Mouse (Mus musculus) spleen, postnatal 10 days (tissue): ENCODE data around the gene Fto.

Source experiments
- DNase-seq, 2 experiments: peaks; one replicate each; pipeline ENCODE4 v3.0.0; 2021 to 2022; ENCODE audit warnings: low spot score in 2 of 2

Fto gene

DNA sequence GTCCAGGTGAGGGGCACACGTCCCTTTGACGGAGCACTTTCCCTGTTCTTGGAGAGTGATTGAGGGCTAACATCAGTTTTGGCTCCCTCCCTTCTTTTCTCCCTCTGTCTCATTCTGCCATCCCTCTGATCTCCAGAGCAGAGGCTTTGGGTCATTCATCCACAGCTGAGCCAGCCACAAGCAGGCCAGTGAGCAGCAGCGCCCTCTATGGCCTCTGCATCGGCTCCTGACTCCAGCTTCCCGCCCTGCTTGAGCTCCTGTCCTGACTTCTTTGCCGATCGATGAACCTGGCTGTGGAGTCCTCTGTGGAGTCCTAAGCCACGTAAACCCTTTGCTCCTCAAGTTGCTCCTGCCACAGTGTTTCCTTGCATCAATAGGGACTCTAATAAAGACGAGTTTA lies 10.9 kb downstream of the Fto start:
- DNase-seq = no peak

DNA sequence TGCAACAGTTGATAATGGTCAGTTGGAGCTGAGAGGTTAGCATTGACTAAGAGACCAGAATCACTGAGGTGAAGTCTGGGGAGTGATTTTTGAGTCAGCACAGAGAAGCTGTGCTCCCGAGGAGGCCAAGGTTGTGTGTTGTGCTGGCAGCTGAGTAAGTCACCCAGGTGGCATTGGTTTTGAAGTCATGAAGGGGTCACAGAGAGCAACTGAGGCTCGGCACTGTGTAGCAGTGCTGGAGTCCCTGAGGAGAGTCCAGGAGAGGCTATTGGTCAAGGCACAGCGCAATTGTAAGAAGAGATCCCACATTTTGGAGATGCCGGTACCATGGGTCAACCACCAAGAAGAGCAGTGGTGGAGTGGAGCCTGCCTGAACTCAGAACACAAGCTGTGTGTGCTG lies 11.6 kb downstream of the Fto start:
- no peak for DNase-seq

DNA sequence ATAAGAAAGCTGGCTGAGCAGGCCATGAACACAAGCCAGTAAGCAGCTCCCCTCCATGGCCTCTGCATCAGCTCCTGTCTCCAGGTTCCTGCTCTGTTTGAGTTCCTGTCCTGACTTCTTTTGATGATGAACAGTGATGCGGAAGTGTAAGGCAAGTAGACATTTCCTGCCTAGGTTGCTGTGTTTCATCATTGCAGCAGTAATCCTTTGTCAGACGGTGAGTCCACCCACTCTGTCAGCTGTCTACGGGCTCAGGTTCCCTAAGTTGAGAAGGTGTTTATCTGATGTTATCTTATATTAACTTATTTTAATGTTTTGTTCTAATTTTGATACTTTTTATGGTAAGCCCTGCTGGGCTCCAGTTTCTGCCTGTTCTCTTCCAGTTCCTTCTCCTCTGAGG lies 12.7 kb downstream of the Fto start:
- DNase-seq = no peak

DNA sequence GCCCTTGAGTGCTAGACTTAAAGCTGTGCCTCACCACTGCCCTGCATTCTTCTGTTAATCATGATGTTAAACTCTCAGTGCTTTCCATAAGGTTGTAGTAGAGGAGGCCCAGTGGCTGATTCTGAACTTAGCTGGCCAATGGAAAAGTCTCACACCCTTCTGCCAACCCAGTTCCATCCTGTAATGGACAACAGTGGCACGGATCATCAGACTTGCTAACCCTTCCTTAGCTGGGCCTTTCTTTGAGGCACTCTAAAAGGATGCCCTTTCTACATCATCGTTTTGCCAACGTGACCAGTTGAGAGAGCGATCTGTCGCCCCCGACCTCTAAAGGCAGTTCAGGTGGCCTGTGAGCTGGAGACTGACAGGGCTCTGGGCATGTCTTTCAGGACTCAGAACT lies 13.6 kb downstream of the Fto start:
- DNase-seq = no peak

DNA sequence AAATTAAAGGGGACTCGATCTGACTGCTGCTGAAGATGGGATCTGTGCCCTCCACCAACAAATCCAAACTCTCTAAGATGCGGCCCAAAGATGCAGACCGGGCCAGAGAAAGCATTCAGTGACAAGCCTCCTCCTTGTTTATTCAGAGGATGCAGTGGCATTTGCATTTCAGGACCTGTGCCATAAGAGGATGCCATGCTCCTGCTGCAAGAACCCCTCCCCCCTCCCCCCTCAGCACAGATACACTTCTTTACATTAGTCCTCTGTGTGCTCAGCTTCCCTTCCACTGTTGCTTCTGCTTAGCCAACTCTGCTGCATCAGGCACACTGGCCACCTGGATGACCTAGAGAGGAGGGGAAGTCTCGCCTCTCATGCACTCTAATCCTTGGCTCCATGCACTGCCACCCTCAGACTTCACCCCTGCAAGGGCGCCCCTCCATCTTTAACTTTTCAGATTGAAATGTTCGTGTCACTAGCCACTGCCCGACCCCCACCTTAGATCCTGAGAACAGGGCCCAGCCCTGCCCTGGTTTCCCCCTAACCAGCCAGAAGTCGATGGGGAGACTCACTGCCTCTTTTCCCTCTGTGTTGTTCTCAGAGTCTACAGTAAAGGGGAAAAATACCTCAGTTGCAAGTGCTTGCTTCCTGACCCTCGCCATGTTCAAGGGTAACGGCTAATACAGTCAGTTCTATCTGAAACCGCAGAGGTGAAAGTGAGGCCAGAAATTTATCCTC lies 14.3 kb downstream of the Fto start:
- no peak for DNase-seq

DNA sequence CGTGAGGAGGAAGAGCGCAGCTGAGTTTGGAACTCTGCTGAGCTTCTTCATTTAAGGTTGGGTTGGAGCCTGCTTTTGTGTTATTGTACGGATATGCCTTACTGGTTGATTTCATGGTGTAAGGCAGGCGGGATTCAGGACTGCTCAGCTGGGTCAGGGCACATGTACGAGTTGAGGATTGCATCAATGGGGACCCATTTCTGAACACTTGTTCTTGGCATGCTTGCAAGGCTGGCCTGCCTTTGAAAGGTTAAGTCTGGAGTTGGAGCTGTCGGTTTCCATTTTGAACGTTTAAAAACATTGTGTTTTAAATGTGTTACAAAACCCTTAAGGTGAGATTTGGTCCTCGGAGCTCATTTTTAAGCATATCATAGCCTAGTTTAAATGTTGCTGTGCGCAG lies 15.7 kb downstream of the Fto start:
- no peak for DNase-seq

DNA sequence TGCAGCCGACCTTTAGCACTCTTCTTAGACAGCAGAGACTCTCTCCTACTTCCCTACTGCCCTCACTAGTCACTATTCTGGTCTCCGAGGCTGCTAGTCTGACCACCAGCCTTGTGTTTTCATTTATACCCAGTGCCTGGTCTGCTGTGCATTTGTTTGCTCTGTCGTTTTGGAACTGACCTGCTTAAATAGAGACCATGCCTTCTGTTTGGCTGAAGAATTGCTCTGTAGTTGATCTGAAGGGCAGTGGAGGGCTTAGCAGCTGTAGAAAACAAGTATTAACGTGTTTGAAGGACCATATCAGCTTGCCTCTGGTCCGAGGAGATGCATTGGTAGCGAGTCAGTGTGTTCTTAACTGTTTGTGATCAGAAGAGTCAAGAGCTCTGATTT lies 16.1 kb downstream of the Fto start:
- DNase-seq = no peak

DNA sequence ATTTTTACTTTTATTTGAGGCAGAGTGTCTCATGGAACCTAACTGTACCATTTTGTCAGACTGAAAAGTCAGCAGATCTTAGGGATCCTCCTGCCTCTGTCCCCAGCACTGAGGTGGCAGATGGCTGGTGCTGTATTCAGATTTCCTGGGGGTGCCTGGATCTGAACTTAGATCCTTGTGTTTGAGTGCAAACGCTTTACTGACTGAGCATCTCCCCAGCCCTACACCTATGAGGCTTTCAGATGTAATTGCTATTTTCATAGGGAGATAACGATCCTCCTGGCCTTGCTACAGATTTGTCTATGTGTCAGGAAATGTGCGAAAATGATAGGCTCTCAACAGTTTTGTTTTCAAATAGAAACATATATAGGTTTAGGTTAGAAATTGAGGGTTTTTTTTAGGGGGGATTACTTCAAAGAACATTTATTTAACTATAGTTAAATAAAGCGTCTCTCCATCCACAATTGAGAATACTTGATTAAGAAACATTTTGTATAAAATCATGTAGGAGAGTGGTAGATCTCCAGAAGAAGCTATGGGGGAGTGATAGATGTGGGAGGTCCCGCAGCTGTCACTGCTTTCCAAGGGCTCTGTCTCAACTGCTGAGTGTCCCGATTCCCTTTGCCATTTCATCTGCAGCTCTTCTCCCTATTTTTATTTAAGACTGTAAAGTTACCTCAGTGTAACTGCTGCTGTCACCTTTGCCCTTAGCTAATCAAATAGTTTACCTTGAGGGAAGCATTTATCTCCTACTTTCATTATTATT lies 25.2 kb downstream of the Fto start:
- no peak for DNase-seq

DNA sequence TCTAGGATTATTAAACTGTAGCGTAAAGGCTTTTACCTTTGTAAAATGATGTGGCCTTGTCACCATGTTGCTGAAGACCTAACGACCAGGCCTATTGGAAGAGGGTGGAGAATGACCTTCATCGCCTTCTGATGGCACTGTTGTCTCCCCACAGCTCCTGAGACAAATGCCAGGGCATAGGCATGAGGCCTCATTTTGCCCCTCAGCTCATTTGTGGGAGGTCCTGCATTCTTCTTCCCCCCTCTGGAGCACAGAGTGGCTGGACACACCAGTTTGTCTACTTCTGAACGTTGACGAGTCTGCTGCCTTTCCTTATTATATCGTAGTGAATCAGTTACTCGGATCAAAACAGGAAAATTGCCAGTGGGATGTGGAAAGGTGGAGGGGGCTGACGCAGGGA lies 26.3 kb downstream of the Fto start:
- no peak for DNase-seq

DNA sequence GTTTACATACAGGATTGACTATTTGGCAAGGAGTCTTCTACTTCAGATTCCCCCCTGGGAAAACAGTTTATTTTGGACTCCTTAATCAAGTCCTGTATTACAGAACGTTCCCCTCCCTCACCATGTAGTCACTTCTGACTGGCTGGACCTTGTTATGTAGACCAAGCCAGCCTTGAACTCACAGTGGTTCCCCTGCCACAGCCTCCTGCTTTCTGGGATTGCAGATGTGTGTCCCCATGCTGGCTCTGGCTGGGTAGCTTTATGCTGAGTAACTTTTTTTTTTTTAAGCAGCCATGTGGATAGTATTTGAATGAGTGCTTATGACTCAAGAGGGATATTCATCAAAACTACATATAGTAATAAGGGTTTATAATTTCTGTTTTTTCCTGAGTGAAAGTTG lies 27.4 kb downstream of the Fto start:
- no peak for DNase-seq

DNA sequence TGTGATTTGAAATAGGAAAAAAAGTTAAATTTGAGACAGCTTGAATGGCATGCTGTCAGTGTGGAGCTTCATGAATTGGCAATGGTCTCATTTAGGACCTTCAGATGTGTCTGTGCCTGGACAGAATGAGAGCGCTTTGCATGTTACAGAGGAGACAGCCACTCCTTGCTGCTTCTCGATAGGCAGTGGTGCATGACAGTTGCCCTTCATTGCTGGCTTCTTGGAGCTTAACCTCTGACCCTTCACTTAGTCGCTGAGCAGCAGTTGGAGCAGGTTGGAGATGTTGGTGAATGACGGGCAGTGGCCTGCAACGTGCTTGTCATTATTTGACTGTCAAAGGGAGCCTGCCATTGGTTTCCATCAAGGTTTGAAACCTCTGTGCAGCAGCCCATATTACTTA lies 28.9 kb downstream of the Fto start:
- no peak for DNase-seq

DNA sequence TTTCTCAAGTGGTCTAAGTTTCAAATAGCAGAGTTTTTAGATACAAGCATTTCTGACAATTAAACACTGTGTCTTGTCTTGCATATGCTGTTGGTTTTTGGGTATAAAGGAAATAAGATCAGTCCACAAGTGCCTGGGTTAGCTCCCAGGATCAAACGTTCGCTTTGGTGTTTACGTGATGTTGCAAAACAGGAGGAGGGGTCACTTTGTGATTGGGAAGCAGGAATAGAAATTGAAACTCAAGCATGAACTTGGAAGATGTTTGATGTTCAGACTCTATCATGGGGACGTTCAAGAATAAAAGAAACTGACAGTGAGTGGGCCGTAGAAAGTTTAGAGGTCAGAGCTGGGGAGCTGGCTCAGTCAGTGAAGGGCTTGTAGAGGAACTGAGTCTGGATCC lies 29.5 kb downstream of the Fto start:
- no peak for DNase-seq

DNA sequence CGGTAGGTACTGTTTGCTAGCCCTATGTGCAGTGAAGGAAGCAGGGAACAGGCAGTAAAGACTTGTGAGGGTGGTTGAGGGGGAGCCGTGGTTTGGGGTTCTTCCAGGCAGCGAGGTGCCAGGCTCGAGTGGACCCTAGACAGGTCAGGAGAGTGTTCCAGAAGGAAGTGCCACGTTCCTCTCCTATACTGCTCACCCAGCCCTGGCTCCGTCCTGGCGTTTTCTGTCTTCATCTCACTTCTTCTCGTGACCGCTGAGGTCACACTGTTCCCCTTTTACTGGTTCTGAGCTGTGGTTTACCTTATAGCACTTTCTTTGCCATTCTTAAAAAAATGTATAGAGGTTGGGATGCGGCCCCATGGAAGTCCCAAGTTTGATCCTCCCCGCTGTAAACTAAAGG lies 31.3 kb downstream of the Fto start:
- no peak for DNase-seq

DNA sequence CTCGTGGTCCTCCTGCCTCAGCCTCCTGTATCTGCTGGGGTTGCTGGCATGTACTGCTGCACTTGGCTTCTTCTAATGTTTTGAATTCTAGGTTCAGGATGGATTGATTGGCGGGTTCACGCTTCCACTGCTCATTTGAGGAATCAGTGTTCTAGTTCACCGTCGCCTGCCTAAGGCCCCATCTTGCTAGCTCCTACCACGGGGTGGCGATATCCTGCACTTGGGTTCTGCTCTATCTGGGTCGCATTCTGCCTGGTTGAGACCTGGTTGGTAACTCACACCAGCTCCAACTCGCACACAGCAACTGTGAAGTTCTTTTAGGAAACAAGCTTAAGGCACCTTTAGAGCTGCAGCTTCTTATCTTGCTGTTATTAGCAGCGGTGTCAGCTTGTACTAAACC lies 33.8 kb downstream of the Fto start:
- DNase-seq = no peak

DNA sequence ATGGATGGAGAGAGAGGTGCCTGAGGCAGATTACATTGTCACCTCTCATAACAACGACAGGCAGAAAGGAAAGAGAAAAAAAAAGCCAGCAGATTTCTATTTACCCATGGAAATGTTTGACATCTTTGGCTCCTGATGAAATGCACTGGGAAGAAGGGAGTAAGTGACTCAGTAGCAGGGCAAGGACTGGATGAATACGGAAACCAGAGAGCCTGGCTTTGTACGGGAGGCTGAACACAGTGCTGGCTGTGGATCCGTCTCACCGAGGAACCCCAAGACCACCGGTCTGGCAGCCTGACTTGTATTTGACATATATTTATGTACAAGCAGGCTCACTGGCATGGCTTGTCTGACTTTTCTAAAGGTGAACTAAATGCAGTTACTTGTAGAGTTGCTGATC lies 34.3 kb downstream of the Fto start:
- DNase-seq = no peak

DNA sequence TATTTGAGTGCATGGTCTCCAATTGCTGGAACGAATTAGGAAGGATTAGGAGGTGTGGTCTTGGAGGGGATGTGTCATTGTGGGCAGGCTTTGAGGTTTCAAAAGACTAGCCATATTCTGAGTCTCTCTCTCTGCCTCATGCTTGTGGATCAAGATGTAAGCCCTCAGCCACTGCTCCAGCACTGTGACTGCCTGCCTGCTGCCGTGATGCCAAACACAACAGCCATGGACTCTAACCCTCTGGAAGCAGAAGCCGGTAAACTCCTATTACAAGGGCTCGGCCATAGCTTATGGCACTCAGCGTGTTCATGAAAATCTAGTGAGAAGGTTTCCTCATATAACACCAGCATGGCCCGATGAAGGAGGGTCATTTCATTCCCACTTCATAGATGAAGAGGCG lies 36.5 kb downstream of the Fto start:
- DNase-seq = no peak

DNA sequence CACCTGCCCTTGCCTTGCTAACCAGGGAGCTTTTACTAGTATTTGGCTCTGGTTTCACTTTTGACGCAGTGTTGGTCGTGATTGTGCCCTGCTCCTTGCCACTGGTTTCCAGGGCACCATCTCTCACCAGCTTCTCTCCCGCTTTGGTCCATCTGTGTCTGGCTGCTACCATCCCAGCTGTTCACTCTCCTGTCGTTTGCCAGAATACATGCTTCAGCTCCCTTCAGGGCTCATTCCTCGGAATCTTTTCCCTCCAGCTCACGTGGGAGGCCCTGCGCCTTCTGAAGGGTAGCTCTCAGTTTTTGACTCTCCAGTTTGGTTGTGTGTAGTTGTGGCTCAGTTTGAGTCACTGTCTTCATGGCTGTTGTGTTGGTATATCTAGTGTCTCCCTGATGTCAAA lies 37.3 kb downstream of the Fto start:
- no peak for DNase-seq

DNA sequence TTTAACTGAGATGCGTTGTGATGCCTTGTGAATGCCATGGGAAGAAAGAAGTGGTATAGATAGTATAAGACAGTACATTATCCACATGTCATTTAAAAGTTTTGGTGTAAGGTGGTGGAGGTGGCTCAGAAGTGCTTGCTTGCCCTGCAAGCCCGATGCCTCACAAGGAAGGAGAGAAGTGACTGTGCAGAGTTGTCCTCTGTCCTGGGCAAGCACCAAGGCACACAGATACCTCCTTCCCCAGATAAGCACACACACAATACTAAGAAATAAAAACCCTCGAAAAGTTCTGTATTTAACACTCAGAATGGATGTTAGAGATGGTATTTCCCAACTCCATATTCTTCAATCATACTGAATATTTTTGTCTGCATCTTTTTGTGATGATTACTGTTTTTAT lies 39.3 kb downstream of the Fto start:
- DNase-seq = no peak

DNA sequence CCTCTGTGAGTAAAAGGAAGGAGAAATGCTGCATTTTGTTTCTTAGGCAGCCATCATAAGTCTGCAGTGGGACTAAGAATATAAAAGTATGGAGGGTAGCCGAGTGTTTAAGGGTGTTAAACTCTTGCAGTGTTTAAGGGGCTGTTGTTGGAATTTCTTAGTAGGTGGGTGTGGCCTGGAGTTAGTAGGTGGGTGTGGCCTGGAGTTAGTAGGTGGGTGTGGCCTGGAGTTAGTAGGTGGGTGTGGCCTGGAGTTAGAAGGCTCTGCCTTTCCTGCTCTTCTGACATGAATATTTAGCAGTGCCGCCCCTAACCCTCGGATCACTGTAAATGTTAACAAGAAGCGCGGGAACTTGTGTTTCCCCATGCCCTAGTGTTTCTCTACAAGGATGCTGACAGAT lies 39.7 kb downstream of the Fto start:
- DNase-seq = no peak

DNA sequence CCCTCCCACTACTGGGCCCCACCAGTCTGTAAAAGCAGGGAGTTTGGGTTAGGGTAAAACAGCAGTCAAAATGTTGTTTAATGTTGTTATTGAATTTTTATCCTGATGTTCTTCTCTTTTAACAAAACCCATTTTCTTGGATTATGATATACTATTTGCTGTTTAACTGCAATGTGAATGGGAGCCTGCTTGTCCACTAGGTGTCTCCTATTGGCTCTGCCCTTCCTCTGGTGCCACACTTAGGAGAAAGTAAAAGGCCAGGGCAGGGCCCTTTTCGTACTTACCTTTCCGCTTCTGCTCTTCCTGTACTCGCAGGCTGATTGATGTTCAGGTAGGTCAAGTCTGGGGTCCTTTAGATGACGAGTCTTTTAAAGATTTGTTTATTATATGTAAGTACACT lies 40.6 kb downstream of the Fto start:
- no peak for DNase-seq

DNA sequence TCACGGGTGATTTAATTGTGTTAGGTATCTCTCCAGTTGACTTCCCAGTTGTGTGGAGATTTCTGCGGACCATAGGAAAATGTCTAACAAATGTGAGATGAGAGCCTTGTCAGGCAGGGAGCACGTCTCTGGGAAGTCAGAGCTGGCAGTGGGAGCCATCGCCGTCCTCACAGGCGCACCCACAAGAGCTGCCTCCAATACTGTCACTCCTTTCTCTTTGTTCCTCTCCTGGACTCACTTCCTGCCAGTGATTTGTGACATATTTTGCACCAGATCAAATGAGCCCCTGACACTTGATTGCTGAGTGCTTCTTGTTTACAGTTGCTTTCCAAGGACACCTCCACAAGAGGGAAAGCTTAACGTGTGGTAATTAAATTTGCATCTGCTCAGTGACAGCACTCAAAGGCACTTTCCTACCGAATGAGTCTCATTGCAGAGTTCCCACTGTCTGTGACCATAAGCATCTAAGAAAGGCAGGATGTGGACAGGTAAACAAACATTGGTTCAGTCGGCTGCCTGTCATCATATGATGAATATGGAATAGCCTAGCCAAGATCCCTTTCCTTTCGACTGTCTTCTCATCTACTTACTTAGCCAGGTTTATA lies 42.1 kb downstream of the Fto start:
- no peak for DNase-seq

DNA sequence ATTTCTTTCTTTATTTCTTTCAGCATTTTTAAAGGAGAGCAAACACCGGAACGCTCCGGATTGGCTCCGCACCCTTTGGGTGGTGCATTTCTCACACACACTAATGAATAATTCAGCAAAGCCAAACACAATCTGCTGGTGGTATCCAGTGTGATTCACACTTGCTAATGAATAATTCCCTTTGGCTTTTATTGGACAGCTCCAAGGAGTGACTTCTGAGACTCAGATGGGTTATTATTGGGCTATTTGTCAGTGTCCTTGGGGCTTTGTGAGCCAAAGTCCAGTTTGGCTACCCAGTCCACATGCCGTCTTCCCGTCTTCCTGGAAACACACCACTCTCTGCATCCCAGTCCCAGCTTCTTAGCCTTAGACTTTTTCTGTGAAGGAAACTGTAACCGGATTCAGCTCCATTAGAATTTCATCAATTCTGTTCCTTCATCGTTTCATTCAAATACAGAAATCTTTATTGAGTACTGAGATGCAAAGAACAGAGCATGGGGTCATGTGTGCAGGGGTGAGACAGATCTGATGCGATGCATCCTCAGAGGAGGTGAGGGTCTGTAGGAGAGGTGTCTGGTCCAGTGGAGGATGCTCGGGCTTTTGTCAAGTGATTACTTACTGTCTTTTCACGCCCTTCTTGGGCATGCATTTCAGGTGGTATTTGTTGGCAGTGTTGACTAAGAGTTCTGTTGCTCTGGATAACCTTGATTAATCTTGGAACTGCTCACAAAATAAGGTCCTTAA lies 42.8 kb downstream of the Fto start:
- DNase-seq = no peak
